Mouse (Mus musculus) gastrocnemius, postnatal 4 days (tissue): ENCODE data around the gene Sgpp1. TPM values are rescaled to one million over a fixed set of nuclear protein-coding genes. Genes with fewer than 3 reads are reported as not detected.

Experiments
- total RNA-seq, 2 experiments: library from RNA; stranded (reverse); gene quantifications; 2 replicates each; pipeline ENCODE4 v1.2.3; 2021

The Sgpp1 gene
- total RNA-seq, 2 experiments from 2014 or later = 21.2 to 22.8 TPM

Other genes with a start within 250 kb of the Sgpp1 start
- gene Ppp2r5e, start 139.5 kb downstream of the Sgpp1 start, total RNA-seq = 10 to 100 TPM; 32.3 to 37.3 TPM
- 1 to 10 TPM; 3.6 to 3.9 TPM for gene Wdr89, start 66.2 kb downstream of the Sgpp1 start, total RNA-seq
- 10 to 100 TPM; 37.5 to 43.1 TPM for gene Syne2, start 82.4 kb upstream of the Sgpp1 start, total RNA-seq